Comparison of ENCODE assay signal across 7 mouse cellular contexts in the genomic region with DNA sequence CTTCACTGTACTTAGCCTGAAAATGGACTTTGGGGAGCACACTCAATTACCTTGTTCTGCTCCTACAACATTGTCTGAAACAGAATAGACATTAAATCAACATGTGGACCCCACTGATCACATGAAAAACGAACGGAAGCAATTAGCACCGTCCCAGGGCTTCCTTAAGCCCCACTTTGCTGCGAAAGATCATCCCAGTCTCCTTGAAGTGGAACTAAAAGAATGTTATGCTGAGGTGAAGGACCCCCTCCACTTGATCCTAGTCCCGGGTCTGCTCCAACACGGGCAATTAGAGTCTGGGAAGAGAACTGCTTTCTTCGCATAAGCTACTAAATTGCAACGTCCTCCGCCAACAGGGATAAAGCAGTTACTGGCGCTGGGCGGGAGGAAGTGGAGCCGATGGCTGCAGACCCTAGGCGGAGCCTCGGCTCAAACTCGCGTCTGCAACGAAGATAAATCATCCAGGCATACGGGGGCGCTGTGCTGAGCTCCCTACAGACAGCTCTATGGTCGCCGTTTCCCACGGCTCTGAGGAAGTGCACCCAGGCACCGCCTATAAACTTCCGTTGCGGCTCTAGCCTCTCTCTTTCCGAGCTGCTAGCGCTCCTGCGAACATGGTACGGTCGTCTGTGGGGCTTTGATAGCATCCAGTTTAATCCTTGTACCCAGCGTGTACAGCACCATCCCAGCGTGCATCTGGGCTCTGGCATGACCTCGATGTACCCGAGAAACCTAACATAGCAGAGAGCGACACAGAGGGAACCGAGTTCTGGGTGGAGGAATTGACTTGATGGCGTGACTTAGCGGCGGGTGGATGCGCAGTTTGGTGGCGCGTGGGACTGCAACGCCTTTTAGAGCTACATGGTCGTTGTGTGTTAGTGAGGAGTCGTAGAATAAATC. TPM values are rescaled to one million over a fixed set of nuclear protein-coding genes. Genes with fewer than 3 reads are reported as not detected.
DNase-seq lines count a peak whose midpoint lies in the region; ATAC-seq lines count a peak whose summit lies in the region.

A gene (plus strand): TSS at position 552 of the 900 bp plus-strand sequence.

- H3K4me2 ChIP-seq in intestine, embryonic 16.5 days (ENCODE audit: low read depth, low read length), result peak within 1 kb of the TSS; percentile 56
- peak within 1 kb of the TSS; percentile 54 for H3K4me2 ChIP-seq in midbrain, embryonic 11.5 days

- no peaks in the 10 kb centered on the region for H3K36me3 ChIP-seq in intestine, embryonic 16.5 days (ENCODE audit: control insufficient read depth, insufficient read depth, low read length)
- no peaks in the 10 kb centered on the region for H3K36me3 ChIP-seq in midbrain, embryonic 11.5 days (ENCODE audit: control insufficient read depth, insufficient read depth, low read length)

- H3K9ac ChIP-seq in intestine, embryonic 16.5 days (ENCODE audit: low read depth, low read length), result peak within 1 kb of the TSS; percentile 72
- H3K9ac ChIP-seq in midbrain, embryonic 11.5 days (ENCODE audit: low read length), result peak within 1 kb of the TSS; percentile 73

- H3K9me3 ChIP-seq in intestine, embryonic 16.5 days (ENCODE audit: control insufficient read depth, low read length), result no peaks in the 10 kb centered on the region
- H3K9me3 ChIP-seq in midbrain, embryonic 11.5 days (ENCODE audit: control insufficient read depth, low read length), result no peaks in the 10 kb centered on the region

- peak; percentile 95 for ATAC-seq in intestine, embryonic 16.5 days
- ATAC-seq in midbrain, embryonic 11.5 days (ENCODE audit: low FRiP score), result peak; percentile 97

- no peaks in the 10 kb centered on the region for H3K27me3 ChIP-seq in intestine, embryonic 16.5 days (replicated peaks; ENCODE audit: control insufficient read depth, insufficient read depth, low read length)
- H3K27me3 ChIP-seq in midbrain, embryonic 11.5 days (ENCODE audit: control insufficient read depth, insufficient read depth, low read length), result no peaks in the 10 kb centered on the region

- 22% methylated on average over 45 of the region's 45 CpGs for WGBS in intestine, embryonic 16.5 days
- 22% methylated on average over 45 of the region's 45 CpGs for WGBS in midbrain, embryonic 11.5 days

- peak within 1 kb of the TSS; percentile 58 for H3K4me3 ChIP-seq in intestine, embryonic 16.5 days (ENCODE audit: low read length)
- H3K4me3 ChIP-seq in midbrain, embryonic 11.5 days (ENCODE audit: low read depth, low read length), result peak within 1 kb of the TSS; percentile 50

- peak; percentile 84 for DNase-seq in adrenal gland, adult 8-10 months
- DNase-seq in embryo, embryonic 9.5 days (ENCODE audit: extremely low spot score), result peak; percentile 86
- peak; percentile 84 to 88 for DNase-seq in gastrocnemius, postnatal 4 days (ENCODE audit: low spot score in 2 of 2)
- DNase-seq in left cerebral cortex, postnatal 36 days (ENCODE audit: low spot score in 2 of 2), result peak; percentile 82 to 89
- peak; percentile 98 for DNase-seq in midbrain, embryonic 11.5 days (ENCODE audit: low spot score, missing footprints)
- DNase-seq in skeletal muscle tissue, adult 2 months (ENCODE audit: low read depth, low spot score), result peak; percentile 86

- intact Hi-C loops in left cerebral cortex, postnatal 36 days (cut with DNase I), result loop anchor here (2.0 to 5.0 kb wide), 2 partner anchors 15 to 33 kb away; a partner anchor contains a TSS

- no peaks in the 10 kb centered on the region for H3K4me1 ChIP-seq in intestine, embryonic 16.5 days (ENCODE audit: control insufficient read depth, insufficient read depth, low read length)
- no peaks in the 10 kb centered on the region for H3K4me1 ChIP-seq in midbrain, embryonic 11.5 days (ENCODE audit: control insufficient read depth, insufficient read depth, low read length)

- peak within 1 kb of the TSS; percentile 77 for H3K27ac ChIP-seq in intestine, embryonic 16.5 days (ENCODE audit: low read length)
- H3K27ac ChIP-seq in midbrain, embryonic 11.5 days (ENCODE audit: low read depth, low read length), result peak within 1 kb of the TSS; percentile 79

RNA-seq across cellular contexts. Expression of the gene that starts here (rescaled TPM):
- 100 to 1,000 TPM; 153 to 265 (median 202) TPM for total RNA-seq in adrenal gland, adult 8-10 months (2022)
- 100 to 1,000 TPM; 345 to 347 TPM for total RNA-seq in gastrocnemius, postnatal 4 days (2021)
- 311 and 329 TPM in 2 replicates for polyA plus RNA-seq in intestine, embryonic 16.5 days (2015; fragmentation: Nextera tagmentation; extraction: Ambion mirVana)
- total RNA-seq in left cerebral cortex, postnatal 36 days (2021), result 100 to 1,000 TPM; 102 to 120 TPM
- polyA plus RNA-seq in midbrain, embryonic 11.5 days (2014; fragmentation: Nextera tagmentation; extraction: Ambion mirVana), result 292 and 298 TPM in 2 replicates

Comparison
In these comparisons a context has a peak if more than half of its experiments do, and no peak if none do; other contexts are left out.
1. Peak in every context shown above with its lines: DNase-seq, ATAC-seq, H3K4me3 ChIP-seq and H3K27ac ChIP-seq.